Comparison of ENCODE assay signal across 8 mouse cellular contexts in the genomic region with DNA sequence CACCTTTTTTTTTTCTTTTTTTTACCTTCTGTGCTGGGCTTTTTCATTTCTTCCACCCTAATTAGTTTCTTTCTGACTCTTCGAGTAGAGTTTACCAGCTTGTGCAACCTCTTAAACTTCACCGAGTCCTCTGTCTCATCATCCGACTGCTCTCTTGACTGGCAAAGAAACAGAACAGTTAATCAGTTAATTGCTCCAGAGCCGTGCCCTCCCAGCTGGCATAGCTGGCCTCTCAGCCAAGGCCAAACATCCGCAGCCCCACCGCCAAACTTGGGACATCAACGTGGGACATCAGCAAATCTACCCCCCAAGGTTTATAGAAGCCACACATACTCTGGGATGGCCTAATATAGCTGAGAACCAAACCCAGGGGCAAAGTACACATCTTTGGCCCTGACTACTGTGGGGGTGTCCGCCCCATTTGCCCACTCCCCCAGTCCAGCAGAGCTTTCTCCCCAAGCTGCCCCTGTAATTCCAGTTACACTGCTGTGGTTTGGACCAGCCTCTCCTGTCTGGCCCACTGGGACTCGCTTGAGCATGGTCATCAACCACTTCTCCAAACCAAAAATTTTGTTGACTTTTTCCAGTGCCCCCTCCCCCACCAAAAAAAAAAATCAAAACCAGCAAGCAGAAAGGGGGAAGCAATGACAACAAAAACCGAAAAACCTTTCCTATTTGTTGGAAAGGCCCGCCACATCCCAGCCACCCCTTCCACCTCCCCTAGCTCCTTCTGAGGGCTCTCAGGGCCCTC.
DNase-seq lines count a peak whose midpoint lies in the region; ATAC-seq and TF ChIP-seq lines count a peak whose summit lies in the region.

No protein-coding gene starts in this region.

- no peaks in the 10 kb centered on the region for H3K36me3 ChIP-seq in spleen, adult 2 months (ENCODE audit: control insufficient read depth, insufficient read depth, low read length)

- ATAC-seq in erythroblast, adult 5-6 weeks (replicated peaks; ENCODE audit: low FRiP score, poor library complexity, severe bottlenecking) = no peak

- no peak for TF ChIP-seq POLR2A in spleen, adult 2 months (IDR thresholded peaks at IDR 0.05; ENCODE audit: low read depth, low read length)

- no peaks in the 10 kb centered on the region for H3K4me1 ChIP-seq in spleen, adult 2 months (ENCODE audit: control insufficient read depth, insufficient read depth, insufficient read length)

- peak overlapping the region; percentile 75 for H3K27ac ChIP-seq in spleen, adult 2 months (ENCODE audit: insufficient read depth, low read length)

- H3K27me3 ChIP-seq in spleen, adult 2 months (ENCODE audit: control insufficient read depth, insufficient read depth, low read length) = no peaks in the 10 kb centered on the region

- DNase-seq in gastrocnemius, adult 18-20 months (ENCODE audit: low spot score) = peak; percentile 64
- no peak for DNase-seq in gastrocnemius, adult 8-10 months (ENCODE audit: low spot score in 2 of 2)
- no peak for DNase-seq in spleen, adult 2 months (ENCODE audit: low read depth in 1 of 2, low spot score in 2 of 2)
- DNase-seq in spleen, adult 18-20 months = no peak
- DNase-seq in lung, postnatal 10 days = peak; percentile 59
- DNase-seq in left cerebral cortex, adult 9 months (ENCODE audit: low spot score in 2 of 2) = no peak
- no peak for DNase-seq in right cerebral cortex, adult 2 months (ENCODE audit: low spot score in 2 of 2)

- no peak for TF ChIP-seq CTCF in spleen, adult 2 months (IDR thresholded peaks at IDR 0.05; ENCODE audit: extremely low read depth, insufficient read depth, insufficient read length, insufficient replicate concordance)

- H3K4me3 ChIP-seq in spleen, adult 2 months (ENCODE audit: extremely low read depth, insufficient read depth, insufficient read length) = no peak overlapping the region

- WGBS in spleen, adult 2 months = 71% methylated on average over 11 of the region's 11 CpGs

Comparison
In these comparisons a context has a peak if more than half of its experiments do, and no peak if none do; other contexts are left out.
1. DNase-seq: peak in gastrocnemius, adult 18-20 months (single experiment) and lung, postnatal 10 days (single experiment); none in gastrocnemius, adult 8-10 months (0 of 2), spleen, adult 2 months (0 of 2), spleen, adult 18-20 months (0 of 2), left cerebral cortex, adult 9 months (0 of 2) and right cerebral cortex, adult 2 months (0 of 2).